Comparison of ENCODE assay signal across 27 mouse cellular contexts in the genomic region with DNA sequence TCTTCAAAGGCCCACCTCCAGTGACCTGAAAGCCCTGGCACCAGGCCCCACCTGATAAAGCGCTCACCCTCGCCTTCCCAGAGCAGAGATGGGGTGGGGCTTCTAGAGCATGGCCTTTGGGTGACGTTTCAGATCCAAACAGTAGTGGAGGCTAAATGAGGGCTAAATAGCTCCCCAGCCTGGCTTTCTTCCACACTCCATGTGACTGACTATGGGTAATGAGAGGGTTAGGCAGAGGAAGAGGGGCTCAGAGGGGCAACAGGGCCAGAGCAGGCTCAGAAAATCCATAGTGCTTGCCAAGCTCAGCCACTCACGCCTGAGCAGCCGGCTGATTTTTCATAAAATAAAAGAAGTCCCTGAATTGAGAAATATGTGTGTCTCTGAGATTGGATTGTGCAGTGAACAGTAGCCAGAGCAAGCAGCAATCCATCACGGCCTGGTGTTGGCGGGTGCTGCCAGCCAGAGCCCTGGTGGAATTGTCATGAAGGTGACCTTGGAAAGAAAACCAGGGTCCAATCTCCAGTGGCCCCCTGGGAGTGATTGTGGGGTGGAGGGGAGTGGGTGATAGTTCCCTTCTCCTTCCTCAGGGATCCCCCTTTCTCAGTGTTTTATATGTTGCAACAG.
A peak's percentile ranks its signal among the peaks of the same experiment; 100 is the strongest.
DNase-seq lines count a peak whose midpoint lies in the region; ATAC-seq lines count a peak whose summit lies in the region.
"Had no signal": no experiment of that assay in that cellular context is flagged by ENCODE, and none has a peak within 500 bp of the region (broad histone marks: within the 10 kb centered on the region; RNA-seq: fewer than 3 reads in every experiment).

No protein-coding gene starts in this region.

- intact Hi-C loops in heart, postnatal 25 days (cut with DNase I), result no loop called here

- H3K4me1 ChIP-seq in hindbrain, embryonic 14.5 days (replicated peaks; ENCODE audit: control insufficient read depth, insufficient read depth, low read length), result no peaks in the 10 kb centered on the region
- H3K4me1 ChIP-seq in hindbrain, embryonic 10.5 days (replicated peaks), result no peaks in the 10 kb centered on the region
- H3K4me1 ChIP-seq in hindbrain, embryonic 15.5 days (replicated peaks), result no peaks in the 10 kb centered on the region
- H3K4me1 ChIP-seq in neural tube, embryonic 13.5 days (replicated peaks), result no peaks in the 10 kb centered on the region
- H3K4me1 ChIP-seq: embryonic facial prominence, embryonic 12.5 days; embryonic facial prominence, embryonic 15.5 days; forebrain, embryonic 12.5 days; forebrain, embryonic 15.5 days; heart, embryonic 12.5 days; heart, embryonic 15.5 days; intestine, embryonic 15.5 days had no signal

- H3K9ac ChIP-seq in hindbrain, embryonic 14.5 days, result no peak overlapping the region
- H3K9ac ChIP-seq in hindbrain, embryonic 15.5 days, result no peak overlapping the region
- H3K9ac ChIP-seq in neural tube, embryonic 13.5 days, result no peak overlapping the region
- H3K9ac ChIP-seq: embryonic facial prominence, embryonic 12.5 days; embryonic facial prominence, embryonic 15.5 days; forebrain, embryonic 12.5 days; forebrain, embryonic 15.5 days; heart, embryonic 12.5 days; heart, embryonic 15.5 days; intestine, embryonic 15.5 days had no signal

- H3K4me3 ChIP-seq in hindbrain, embryonic 14.5 days (replicated peaks; ENCODE audit: low read length), result no peak overlapping the region
- H3K4me3 ChIP-seq in hindbrain, embryonic 10.5 days, result no peak overlapping the region
- H3K4me3 ChIP-seq in hindbrain, embryonic 15.5 days, result no peak overlapping the region
- H3K4me3 ChIP-seq in neural tube, embryonic 13.5 days, result no peak overlapping the region
- H3K4me3 ChIP-seq: embryonic facial prominence, embryonic 12.5 days; embryonic facial prominence, embryonic 15.5 days; forebrain, embryonic 12.5 days; forebrain, embryonic 15.5 days; heart, embryonic 12.5 days; heart, embryonic 15.5 days; intestine, embryonic 15.5 days had no signal

- ATAC-seq in hindbrain, embryonic 14.5 days (ENCODE audit: low FRiP score), result peak; percentile 37; the same call in 1 of the 2 replicates
- ATAC-seq in hindbrain, embryonic 15.5 days (ENCODE audit: low FRiP score, low read depth), result no peak
- no peak for ATAC-seq in neural tube, embryonic 13.5 days (ENCODE audit: low read depth)
- ATAC-seq: forebrain, embryonic 15.5 days; intestine, embryonic 15.5 days; Patski had no signal

- DNase-seq in heart, adult 11 months, result peak; percentile 74
- no peak for DNase-seq in heart, postnatal 25 days (ENCODE audit: low spot score)
- DNase-seq in hindbrain, embryonic 14.5 days (ENCODE audit: low spot score), result no peak
- no peak for DNase-seq in hindbrain, embryonic 10.5 days (ENCODE audit: low spot score)
- no peak for DNase-seq in gastrocnemius, adult 8-10 months (ENCODE audit: low spot score in 2 of 2)
- DNase-seq: adrenal gland, postnatal 10 days; adrenal gland, postnatal 36 days; B cell, adult 2 months; cerebellum, adult 18-20 months; cerebellum, adult 9-10 months; cerebellum, postnatal 25 days; gastrocnemius, postnatal 14 days; heart, adult 18-20 months; heart, postnatal 10 days; heart, postnatal 4 days; kidney, adult 11 months had no signal

- 0 out of 2 replicates have a peak overlapping the region, but pooled peaks have one; percentile 5 for H3K27ac ChIP-seq in hindbrain, embryonic 14.5 days
- H3K27ac ChIP-seq in hindbrain, embryonic 10.5 days, result no peak overlapping the region
- peak overlapping the region; percentile 49; the same call in 1 of the 2 replicates for H3K27ac ChIP-seq in hindbrain, embryonic 15.5 days (replicated peaks)
- H3K27ac ChIP-seq in neural tube, embryonic 13.5 days (replicated peaks), result 0 out of 2 replicates have a peak overlapping the region, but pooled peaks have one; percentile 38
- H3K27ac ChIP-seq: embryonic facial prominence, embryonic 12.5 days; embryonic facial prominence, embryonic 15.5 days; forebrain, embryonic 12.5 days; forebrain, embryonic 15.5 days; heart, embryonic 15.5 days; intestine, embryonic 15.5 days had no signal

- H3K36me3 ChIP-seq in hindbrain, embryonic 14.5 days (replicated peaks; ENCODE audit: control insufficient read depth, insufficient read depth), result no peaks in the 10 kb centered on the region
- H3K36me3 ChIP-seq in hindbrain, embryonic 10.5 days, result no peaks in the 10 kb centered on the region
- H3K36me3 ChIP-seq in hindbrain, embryonic 15.5 days, result no peaks in the 10 kb centered on the region
- H3K36me3 ChIP-seq in neural tube, embryonic 13.5 days, result no peaks in the 10 kb centered on the region
- H3K36me3 ChIP-seq: embryonic facial prominence, embryonic 12.5 days; embryonic facial prominence, embryonic 15.5 days; forebrain, embryonic 12.5 days; forebrain, embryonic 15.5 days; G1E; heart, embryonic 12.5 days; heart, embryonic 15.5 days; intestine, embryonic 15.5 days had no signal

- H3K9me3 ChIP-seq in hindbrain, embryonic 14.5 days (ENCODE audit: control insufficient read depth, low read length), result no peaks in the 10 kb centered on the region
- no peaks in the 10 kb centered on the region for H3K9me3 ChIP-seq in hindbrain, embryonic 10.5 days
- H3K9me3 ChIP-seq in hindbrain, embryonic 15.5 days, result no peaks in the 10 kb centered on the region
- H3K9me3 ChIP-seq in neural tube, embryonic 13.5 days, result no peaks in the 10 kb centered on the region
- H3K9me3 ChIP-seq: embryonic facial prominence, embryonic 12.5 days; embryonic facial prominence, embryonic 15.5 days; forebrain, embryonic 12.5 days; forebrain, embryonic 15.5 days; heart, embryonic 12.5 days; heart, embryonic 15.5 days; intestine, embryonic 15.5 days had no signal

- no peak overlapping the region for H3K4me2 ChIP-seq in hindbrain, embryonic 14.5 days (replicated peaks)
- no peak overlapping the region for H3K4me2 ChIP-seq in hindbrain, embryonic 15.5 days
- H3K4me2 ChIP-seq in neural tube, embryonic 13.5 days, result no peak overlapping the region
- H3K4me2 ChIP-seq: embryonic facial prominence, embryonic 12.5 days; embryonic facial prominence, embryonic 15.5 days; forebrain, embryonic 12.5 days; forebrain, embryonic 15.5 days; heart, embryonic 12.5 days; heart, embryonic 15.5 days; intestine, embryonic 15.5 days had no signal

- no peaks in the 10 kb centered on the region for H3K27me3 ChIP-seq in hindbrain, embryonic 14.5 days (ENCODE audit: control insufficient read depth, insufficient read depth, low read length)
- H3K27me3 ChIP-seq in hindbrain, embryonic 10.5 days (ENCODE audit: insufficient read depth, poor library complexity, severe bottlenecking), result no peaks in the 10 kb centered on the region
- no peaks in the 10 kb centered on the region for H3K27me3 ChIP-seq in hindbrain, embryonic 15.5 days
- H3K27me3 ChIP-seq in neural tube, embryonic 13.5 days, result no peaks in the 10 kb centered on the region
- H3K27me3 ChIP-seq: embryonic facial prominence, embryonic 12.5 days; embryonic facial prominence, embryonic 15.5 days; forebrain, embryonic 12.5 days; forebrain, embryonic 15.5 days; heart, embryonic 12.5 days; heart, embryonic 15.5 days; intestine, embryonic 15.5 days; Patski had no signal

- WGBS in hindbrain, embryonic 14.5 days, result 78% methylated on average over 7 of the region's 7 CpGs
- 80% methylated on average over 7 of the region's 7 CpGs for WGBS in hindbrain, embryonic 10.5 days
- WGBS in hindbrain, embryonic 15.5 days, result 74% methylated on average over 7 of the region's 7 CpGs
- 80% methylated on average over 7 of the region's 7 CpGs for WGBS in neural tube, embryonic 13.5 days
